Mouse (Mus musculus) ES-Bruce4 (cell line): ENCODE results near the gene Fam120b. TPM values are rescaled to one million over a fixed set of nuclear protein-coding genes. Genes with fewer than 3 reads are reported as not detected.

Experiments
- H3K27ac ChIP-seq: 2 replicates; pipeline ENCODE4 v1.5.1; 2012; ENCODE audit warnings: low read length, inconsistent platforms; ENCODE audit not compliant: insufficient read depth
- H3K27me3 ChIP-seq: 2 replicates; pipeline ENCODE4 v1.6.1; 2012; ENCODE audit warnings: mild to moderate bottlenecking, low read length, inconsistent platforms; ENCODE audit not compliant: control insufficient read depth, poor library complexity, insufficient read depth, severe bottlenecking
- H3K36me3 ChIP-seq: 2 replicates; pipeline ENCODE4 v1.6.1; 2012; ENCODE audit warnings: inconsistent platforms, mild to moderate bottlenecking, low read length, moderate library complexity; ENCODE audit not compliant: control insufficient read depth, poor library complexity, insufficient read depth, severe bottlenecking
- H3K4me1 ChIP-seq: one replicate; pipeline ENCODE4 v1.8.1; 2011; ENCODE audit warnings: low read length; ENCODE audit not compliant: control insufficient read depth, insufficient read depth
- H3K4me3 ChIP-seq: 2 replicates; pipeline ENCODE4 v1.5.1; 2011; ENCODE audit warnings: low read depth, mild to moderate bottlenecking, low read length
- H3K9ac ChIP-seq: 2 replicates; pipeline ENCODE4 v1.6.1; 2012; ENCODE audit warnings: low read depth, mild to moderate bottlenecking, inconsistent platforms; ENCODE audit not compliant: poor library complexity, severe bottlenecking
- H3K9me3 ChIP-seq: replicated peaks from 2 replicates; pipeline ENCODE4 v1.6.1; 2012; ENCODE audit warnings: mild to moderate bottlenecking, low read length, inconsistent platforms; ENCODE audit not compliant: control insufficient read depth, poor library complexity, insufficient read depth, severe bottlenecking
- CTCF ChIP-seq: IDR thresholded peaks from one replicate; pipeline ENCODE4 v1.8.1; 2011; ENCODE audit warnings: low read depth, low read length
- EP300 ChIP-seq: IDR thresholded peaks from 2 replicates; pipeline ENCODE4 v1.6.1; 2011; ENCODE audit warnings: low read depth, low read length; ENCODE audit not compliant: insufficient read depth
- POLR2A ChIP-seq: IDR thresholded peaks from one replicate; pipeline ENCODE4 v1.8.1; 2011; ENCODE audit warnings: low read length; ENCODE audit not compliant: insufficient read depth
- polyA plus RNA-seq: library from polyadenylated mRNA; stranded (reverse); fragments of >200 nt; gene quantifications from 2 replicates; pipeline ENCODE4 v1.2.4, GENCODE M21; 2011; ENCODE audit warnings: low read depth; ENCODE audit not compliant: missing spikeins, insufficient read depth, insufficient read length

Fam120b gene
- polyA plus RNA-seq, 1 experiment, result 9.7 TPM

GRCm38 (mm10) chr17:15378413-15379109, 17.4 kb upstream of the Fam120b start:
- H3K4me3 ChIP-seq, result no peak overlapping the region
- TF ChIP-seq POLR2A (no peak), CTCF (no peak), EP300 (peak; percentile 76)

GRCm38 (mm10) chr17:15379741-15380526, 16.1 kb upstream of the Fam120b start:
- Histone ChIP-seq H3K36me3 (no peaks in the 10 kb centered on the region), H3K27ac (no peak overlapping the region), H3K9me3 (no peaks in the 10 kb centered on the region), H3K27me3 (peaks cover 12% of the 10 kb centered on the region), H3K4me3 (peak overlapping the region; percentile 10), H3K9ac (no peak overlapping the region), H3K4me1 (peaks cover 7% of the 10 kb centered on the region)
- no peak for TF ChIP-seq CTCF
- TF ChIP-seq EP300, result no peak
- TF ChIP-seq POLR2A, result no peak

More at GRCm38 (mm10) chr17:15378413-15379109, 17.4 kb upstream of the Fam120b start:
- no peak overlapping the region for H3K27ac ChIP-seq
- H3K9me3 ChIP-seq, result no peaks in the 10 kb centered on the region
- H3K36me3 ChIP-seq, result no peaks in the 10 kb centered on the region
- H3K9ac ChIP-seq, result no peak overlapping the region
- H3K4me1 ChIP-seq, result peaks cover 7% of the 10 kb centered on the region
- H3K27me3 ChIP-seq, result peaks cover 23% of the 10 kb centered on the region

DNA sequence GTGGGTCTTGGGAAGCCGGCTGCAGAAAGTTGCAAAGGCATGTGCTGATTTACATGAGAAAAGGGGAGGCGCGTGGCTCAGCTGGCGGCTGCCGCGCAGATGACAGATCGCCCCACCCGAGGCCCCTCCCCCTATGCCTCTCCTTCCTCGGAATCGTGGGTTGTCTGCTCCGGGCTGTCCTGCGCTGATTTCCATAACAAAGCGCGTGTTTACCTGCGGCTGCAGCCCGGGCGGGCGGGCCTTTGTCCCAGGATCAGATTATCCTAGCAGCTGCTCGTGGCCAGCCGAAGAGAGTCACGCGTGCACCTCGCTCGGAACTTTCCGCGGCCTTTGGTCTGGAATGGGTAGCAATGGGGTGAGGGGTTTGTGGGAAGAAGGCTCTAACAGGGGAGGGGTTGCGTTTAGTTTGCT, 15.4 kb upstream of the Fam120b start:
- Histone ChIP-seq H3K36me3 (no peaks in the 10 kb centered on the region), H3K9ac (no peak overlapping the region), H3K4me1 (peaks cover 7% of the 10 kb centered on the region), H3K27ac (no peak overlapping the region), H3K9me3 (no peaks in the 10 kb centered on the region), H3K27me3 (peaks cover 6% of the 10 kb centered on the region), H3K4me3 (peak overlapping the region; percentile 33)
- TF ChIP-seq POLR2A (no peak), EP300 (peak; percentile 95)

DNA sequence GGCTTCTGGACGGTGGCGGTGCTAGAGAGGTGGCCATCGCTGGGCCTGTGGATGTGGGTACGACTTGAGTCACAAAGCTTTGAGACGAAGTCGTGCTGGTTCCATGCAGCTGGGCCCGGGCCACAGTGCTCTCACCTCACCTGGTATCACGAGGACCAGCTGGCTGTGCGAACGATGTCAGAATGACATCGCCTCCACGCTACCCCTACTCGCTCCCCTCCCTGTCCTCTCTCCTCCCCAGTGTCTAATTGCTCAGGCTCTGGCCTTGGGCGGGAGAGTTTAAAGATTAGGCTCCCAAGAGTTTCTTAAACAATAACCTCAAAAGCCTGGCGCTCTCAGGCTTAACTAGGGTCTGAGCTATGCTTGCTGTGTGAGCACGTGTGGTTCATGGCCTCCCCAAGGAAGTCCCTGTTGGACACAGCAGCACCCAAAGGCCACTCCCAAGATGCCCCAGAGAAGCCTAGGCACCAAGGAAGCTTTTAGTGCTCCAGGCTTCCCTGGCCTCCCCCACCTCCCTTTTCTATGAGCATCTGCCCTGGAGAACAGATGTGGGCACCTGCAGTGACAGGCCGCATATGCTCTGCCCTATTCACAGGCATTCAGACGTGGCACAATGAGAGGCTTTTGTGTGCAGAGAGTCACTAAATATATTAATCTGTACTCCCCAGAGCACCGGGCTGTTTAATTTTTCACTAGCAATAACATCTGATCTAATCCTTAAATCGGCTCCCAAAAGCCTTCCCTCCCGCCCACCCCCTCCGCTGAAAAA, 14.7 kb upstream of the Fam120b start:
- Histone ChIP-seq H3K4me1 (peaks cover 7% of the 10 kb centered on the region), H3K36me3 (no peaks in the 10 kb centered on the region), H3K4me3 (peak overlapping the region; percentile 33), H3K9me3 (no peaks in the 10 kb centered on the region), H3K9ac (no peak overlapping the region), H3K27me3 (peaks cover 4% of the 10 kb centered on the region), H3K27ac (no peak overlapping the region)
- TF ChIP-seq CTCF (no peak), EP300 (0 out of 2 replicates have a peak, but pooled peaks have one; percentile 31), POLR2A (no peak)

DNA sequence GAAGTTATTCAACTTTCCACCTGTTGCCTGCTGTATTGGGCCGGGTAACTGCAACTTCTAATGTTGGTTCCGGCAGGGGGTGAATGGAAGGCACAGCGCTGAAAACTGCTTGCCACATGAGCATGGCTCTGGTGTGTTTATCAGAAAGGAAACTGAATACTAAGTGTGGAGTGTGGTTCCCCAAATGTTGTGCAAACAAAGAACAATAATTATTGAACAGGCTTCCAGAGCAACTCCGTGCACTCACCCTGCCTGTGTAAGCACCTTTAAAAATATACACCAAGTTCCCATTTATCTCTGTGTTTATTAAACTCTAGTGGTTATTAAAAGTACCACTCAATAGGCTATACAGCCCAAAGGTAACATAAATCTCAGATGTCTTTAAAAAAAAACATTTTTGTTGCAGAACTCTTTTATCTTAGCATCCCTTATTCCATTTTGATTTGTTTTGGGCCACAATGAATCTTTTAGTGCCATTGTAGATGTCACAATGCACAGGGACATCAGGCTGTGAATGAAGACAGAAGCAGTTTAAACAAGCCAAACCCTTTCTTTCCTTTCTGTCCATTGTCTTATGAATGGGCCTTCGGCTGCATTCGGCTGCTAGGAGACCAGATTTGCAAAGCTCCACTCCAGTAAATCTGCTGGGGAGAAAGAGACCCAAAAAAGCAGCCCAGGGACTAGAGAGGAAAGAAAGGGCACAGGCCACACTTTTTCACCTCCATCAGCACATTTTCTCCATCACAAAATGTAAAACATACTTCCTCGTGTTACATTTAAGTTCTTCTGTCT, 13.9 kb upstream of the Fam120b start:
- no peaks in the 10 kb centered on the region for H3K36me3 ChIP-seq
- no peak overlapping the region for H3K4me3 ChIP-seq
- no peak for TF ChIP-seq CTCF
- TF ChIP-seq POLR2A, result no peak
- TF ChIP-seq EP300, result no peak
- no peak overlapping the region for H3K27ac ChIP-seq
- peaks cover 7% of the 10 kb centered on the region for H3K4me1 ChIP-seq
- no peaks in the 10 kb centered on the region for H3K9me3 ChIP-seq
- peaks cover 5% of the 10 kb centered on the region for H3K27me3 ChIP-seq
- H3K9ac ChIP-seq, result no peak overlapping the region
